Mouse (Mus musculus) heart, embryonic 14.5 days (tissue): ENCODE results near the gene Cramp1l. TPM values are rescaled to one million over a fixed set of nuclear protein-coding genes. Genes with fewer than 3 reads are reported as not detected.

Experiments used
- ATAC-seq: fragments of 200-750 bp; cut with Nextera tagmentation; 2 replicates; pipeline ENCODE4 v1.8.0; 2017; ENCODE audit warnings: low read depth, moderate TSS enrichment; ENCODE audit not compliant: insufficient number of reproducible peaks, insufficient read depth, low FRiP score
- H3K27ac ChIP-seq, 2 experiments: fragments of 200-500 bp in 1 of 2; fragments of 300-500 bp in 1 of 2; sonication (generic) in 1 of 2; replicated peaks in 1 of 2; 2 replicates each; pipeline ENCODE4 v1.5.1; 2012 to 2014; ENCODE audit warnings: low read depth in 2 of 2, low read length in 2 of 2, control low read depth in 1 of 2, mild to moderate bottlenecking in 1 of 2, mixed read lengths in 1 of 2; ENCODE audit not compliant: control insufficient read depth in 1 of 2, insufficient read depth in 1 of 2
- H3K27me3 ChIP-seq: fragments of 300-500 bp; sonication (generic); 2 replicates; pipeline ENCODE4 v1.6.1; 2014; ENCODE audit warnings: mild to moderate bottlenecking, low read length, control low read depth; ENCODE audit not compliant: control insufficient read depth, insufficient read depth
- H3K36me3 ChIP-seq: fragments of 300-500 bp; sonication (generic); 2 replicates; pipeline ENCODE4 v1.6.1; 2014; ENCODE audit warnings: mild to moderate bottlenecking, control low read depth, low read length, mixed read lengths; ENCODE audit not compliant: control insufficient read depth, insufficient read depth
- H3K4me1 ChIP-seq, 2 experiments: fragments of 200-500 bp in 1 of 2; fragments of 300-500 bp in 1 of 2; sonication (generic) in 1 of 2; 2 replicates each; pipeline ENCODE4 v1.6.1; 2012 to 2014; ENCODE audit warnings: low read length in 2 of 2, control low read depth in 1 of 2, mixed read lengths in 1 of 2; ENCODE audit not compliant: control insufficient read depth in 2 of 2, insufficient read depth in 2 of 2
- H3K4me2 ChIP-seq: fragments of 300-500 bp; sonication (generic); 2 replicates; pipeline ENCODE4 v1.6.1; 2014; ENCODE audit warnings: mild to moderate bottlenecking, low read length
- H3K4me3 ChIP-seq, 2 experiments: fragments of 200-500 bp in 1 of 2; fragments of 300-500 bp in 1 of 2; sonication (generic) in 1 of 2; 2 replicates each; pipeline ENCODE4 v1.5.1; 2012 to 2014; ENCODE audit warnings: low read length in 2 of 2, mild to moderate bottlenecking in 2 of 2, control low read depth in 1 of 2, low read depth in 1 of 2, moderate library complexity in 1 of 2; ENCODE audit not compliant: control insufficient read depth in 1 of 2, insufficient read depth in 1 of 2
- H3K9ac ChIP-seq: fragments of 300-500 bp; sonication (generic); 2 replicates; pipeline ENCODE4 v1.6.1; 2014; ENCODE audit warnings: mild to moderate bottlenecking, low read length
- H3K9me3 ChIP-seq: fragments of 300-500 bp; sonication (generic); 2 replicates; pipeline ENCODE4 v1.6.1; 2016; ENCODE audit warnings: low read length, control low read depth; ENCODE audit not compliant: control insufficient read depth
- polyA plus RNA-seq: library from polyadenylated mRNA; unstranded; fragments of >200 nt; fragmentation: Nextera tagmentation; extraction: Ambion mirVana; gene quantifications from 2 replicates; pipeline ENCODE4 v1.2.1, GENCODE M21; 2014

The Cramp1l gene
- polyA plus RNA-seq, 1 experiment from 2014 or later: 7.6 TPM

DNA sequence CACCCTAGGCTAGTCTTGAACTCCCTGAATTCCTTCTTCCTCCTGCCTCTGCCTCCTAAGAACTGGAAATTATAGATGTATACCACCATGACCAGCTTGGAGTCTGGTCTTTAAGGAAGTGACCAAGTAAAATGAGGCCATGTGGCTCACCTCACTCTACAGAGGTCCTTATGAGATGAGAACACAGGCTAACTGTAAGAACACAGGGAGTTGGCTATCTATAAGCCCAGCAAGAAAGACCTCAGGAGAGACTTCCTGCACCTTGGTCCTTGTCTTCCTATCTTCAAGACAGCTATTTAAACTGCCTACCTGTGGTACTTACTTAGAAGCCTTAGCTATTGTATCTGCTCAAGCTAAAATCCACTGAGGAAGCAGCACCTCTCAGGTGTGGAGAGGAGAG, 101.6 kb downstream of the Cramp1l start:
- H3K9me3 ChIP-seq: no peaks in the 10 kb centered on the region
- H3K27me3 ChIP-seq: no peaks in the 10 kb centered on the region
- no peak overlapping the region for H3K4me3 ChIP-seq
- peaks cover 98% of the 10 kb centered on the region for H3K36me3 ChIP-seq
- H3K4me2 ChIP-seq: no peak overlapping the region
- no peak for ATAC-seq
- H3K9ac ChIP-seq: no peak overlapping the region
- no peaks in the 10 kb centered on the region for H3K4me1 ChIP-seq
- H3K27ac ChIP-seq: no peak overlapping the region

Other genes starting within 250 kb of the Cramp1l start
- gene Meiob, start 211.5 kb downstream of the Cramp1l start, polyA plus RNA-seq: not detected in 2 replicates
- 62.7 and 68.4 TPM in 2 replicates for gene Hagh, start 175.6 kb downstream of the Cramp1l start, polyA plus RNA-seq
- 46.5 and 47.2 TPM in 2 replicates for gene Fahd1, start 165.4 kb downstream of the Cramp1l start, polyA plus RNA-seq
- not detected in 2 replicates for gene Igfals, start 149.8 kb downstream of the Cramp1l start, polyA plus RNA-seq
- 37.8 and 39.8 TPM in 2 replicates for gene Nubp2, start 129.4 kb downstream of the Cramp1l start, polyA plus RNA-seq
- 26.8 and 28.2 TPM in 2 replicates for gene Spsb3, start 129.1 kb downstream of the Cramp1l start, polyA plus RNA-seq
- 14.7 and 16.0 TPM in 2 replicates for gene Eme2, start 120.7 kb downstream of the Cramp1l start, polyA plus RNA-seq
- 82.1 and 82.8 TPM in 2 replicates for gene Mrps34, start 120.7 kb downstream of the Cramp1l start, polyA plus RNA-seq
- gene Nme3, start 119.3 kb downstream of the Cramp1l start, polyA plus RNA-seq: 39.4 and 43.9 TPM in 2 replicates
- 27.8 and 31.0 TPM in 2 replicates for gene Mapk8ip3, start 78.8 kb downstream of the Cramp1l start, polyA plus RNA-seq
- gene Jpt2, start 55.1 kb downstream of the Cramp1l start, polyA plus RNA-seq: 62.1 and 63.1 TPM in 2 replicates
- 9.9 and 10.6 TPM in 2 replicates for gene Ift140, start 297 bp upstream of the Cramp1l start, polyA plus RNA-seq
- 19.5 and 23.4 TPM in 2 replicates for gene Tmem204, start 67.8 kb upstream of the Cramp1l start, polyA plus RNA-seq
- 19.3 and 27.8 TPM in 2 replicates for gene Telo2, start 100.2 kb upstream of the Cramp1l start, polyA plus RNA-seq
- gene Ptx4, start 105.0 kb upstream of the Cramp1l start, polyA plus RNA-seq: 0.14 and 0.44 TPM in 2 replicates
- gene Clcn7, start 117.6 kb upstream of the Cramp1l start, polyA plus RNA-seq: 16.4 and 17.2 TPM in 2 replicates
- gene Ccdc154, start 146.7 kb upstream of the Cramp1l start, polyA plus RNA-seq: not detected in 2 replicates
- gene Gm38655, start 159.7 kb upstream of the Cramp1l start, polyA plus RNA-seq: not detected in 2 replicates
- 22.5 and 25.1 TPM in 2 replicates for gene BC003965, start 168.8 kb upstream of the Cramp1l start, polyA plus RNA-seq
- gene Unkl, start 172.6 kb upstream of the Cramp1l start, polyA plus RNA-seq: 2.2 and 2.7 TPM in 2 replicates
- 23.8 and 25.9 TPM in 2 replicates for gene Gnptg, start 224.3 kb upstream of the Cramp1l start, polyA plus RNA-seq
- 25.3 TPM in 2 replicates for gene Tsr3, start 224.4 kb upstream of the Cramp1l start, polyA plus RNA-seq
- 0.76 TPM in 1 of 2 replicates, not detected in the other for gene Baiap3, start 240.6 kb upstream of the Cramp1l start, polyA plus RNA-seq